Mouse (Mus musculus) activated CD4-positive, CD25-positive, alpha-beta regulatory T cell, adult 4 months (primary cell): ENCODE results near the gene Gpr135. TPM values are rescaled to one million over a fixed set of nuclear protein-coding genes. Genes with fewer than 3 reads are reported as not detected.

Experiments
- ATAC-seq: one replicate; pipeline ENCODE4 v1.8.0; 2017
- polyA plus RNA-seq, 2 experiments: library from polyadenylated mRNA; unstranded; fragments of 100-300 nt; shearing (Covaris generic); gene quantifications; one replicate each; pipeline ENCODE4 v1.2.1; 2017

Gpr135 gene
- polyA plus RNA-seq, result not detected

DNA sequence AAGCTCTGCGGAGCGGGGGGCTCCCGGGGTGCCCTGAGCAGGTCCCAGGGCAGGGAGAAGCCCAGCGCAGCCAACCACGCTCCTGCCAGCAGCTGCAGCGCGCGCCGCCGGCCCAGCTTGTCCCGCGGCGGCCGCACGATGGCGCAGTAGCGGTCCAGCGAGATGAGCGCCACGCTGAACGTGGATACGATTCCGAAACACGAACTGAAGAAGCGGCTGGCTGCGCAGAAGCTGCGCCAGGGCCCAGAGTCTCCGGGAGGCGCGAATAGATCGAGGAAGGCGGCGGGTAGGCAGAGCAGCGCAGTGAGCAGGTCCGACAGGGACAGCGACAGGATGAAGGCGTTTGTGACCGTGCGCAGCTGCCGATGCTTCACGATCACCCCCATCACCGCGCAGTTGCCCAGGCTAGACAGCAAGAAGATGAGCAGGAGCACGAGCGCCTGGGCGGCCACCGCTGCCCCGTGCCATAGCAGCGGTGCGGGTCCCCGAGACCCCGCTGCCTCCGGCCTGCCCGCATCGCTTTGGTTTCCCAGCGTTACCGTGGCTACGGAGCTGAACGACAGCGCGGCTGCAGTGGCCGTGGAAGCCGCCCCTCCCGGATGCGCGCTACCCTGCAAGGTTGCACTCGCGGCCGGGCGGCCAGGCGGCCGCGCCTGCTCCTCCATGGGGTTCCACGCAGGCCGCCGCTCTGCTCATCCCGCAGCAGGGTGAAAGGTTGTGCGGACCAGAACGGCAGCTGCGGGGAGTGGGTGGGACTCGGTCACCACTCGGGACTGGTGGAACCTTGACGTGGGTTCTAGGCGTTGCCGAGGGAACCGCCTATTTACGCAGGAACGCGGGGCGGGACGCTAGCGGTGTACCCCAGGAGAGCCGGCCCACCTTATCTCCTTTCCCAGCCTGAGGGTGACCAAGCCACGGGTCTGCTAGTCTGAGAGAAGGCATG, at the start of gene Gpr135:
Gene Gpr135, minus strand, starts transcription at position 799 of the 943 bp plus-strand sequence.
- peak; percentile 89 for ATAC-seq

DNA sequence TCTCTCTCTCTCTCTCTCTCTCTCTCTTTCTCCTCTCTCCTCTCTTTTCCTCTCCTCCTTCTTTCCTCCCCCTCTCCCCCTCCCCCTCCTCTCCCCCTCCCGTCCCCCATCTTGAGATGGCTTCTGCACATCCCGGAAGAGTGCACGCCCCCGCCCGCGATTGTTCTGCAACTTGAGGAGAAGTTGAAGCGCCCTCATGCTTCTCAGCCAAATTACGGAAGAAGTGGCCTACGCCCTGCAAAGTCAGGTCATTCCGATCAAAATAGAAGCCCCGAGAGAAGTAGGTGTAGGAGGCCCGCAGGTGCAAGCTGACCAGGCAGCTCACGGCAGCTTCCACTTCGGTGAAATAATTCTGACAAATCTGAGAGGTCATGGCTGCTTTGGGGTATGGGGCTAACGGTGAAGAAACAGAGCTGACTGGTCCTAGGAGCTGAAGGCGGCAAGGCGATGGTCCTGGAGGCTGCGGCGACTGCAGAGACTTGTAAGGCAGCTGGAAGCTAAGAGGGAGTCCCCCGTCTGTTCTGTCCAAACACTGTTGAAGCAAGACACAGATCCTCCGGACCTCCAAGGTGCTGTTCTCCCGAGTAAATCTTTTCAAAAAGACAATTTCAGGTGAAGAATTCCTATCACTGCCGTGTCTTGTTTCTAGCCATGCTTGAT, 44.9 kb upstream of the Gpr135 start:
- ATAC-seq, result no peak

DNA sequence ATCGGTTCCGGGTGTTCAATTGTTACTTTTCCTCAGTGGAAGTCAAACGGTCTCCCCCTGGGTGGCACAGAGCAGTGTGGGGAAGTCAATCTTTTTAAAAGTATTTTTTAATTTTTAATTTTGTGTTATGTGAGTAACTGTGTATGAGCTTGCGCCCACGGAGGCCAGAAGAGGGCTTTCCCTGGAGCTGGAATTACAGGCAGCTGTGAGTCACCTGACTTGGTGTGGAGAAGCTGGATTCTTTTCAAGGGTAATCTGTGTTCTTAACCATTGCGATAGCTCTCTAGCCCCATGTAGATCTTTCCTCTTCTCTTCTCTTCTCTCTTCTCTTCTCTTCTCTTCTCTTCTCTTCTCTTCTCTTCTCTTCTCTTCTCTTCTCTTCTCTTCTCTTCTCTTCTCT, 44.2 kb upstream of the Gpr135 start:
- ATAC-seq, result no peak

DNA sequence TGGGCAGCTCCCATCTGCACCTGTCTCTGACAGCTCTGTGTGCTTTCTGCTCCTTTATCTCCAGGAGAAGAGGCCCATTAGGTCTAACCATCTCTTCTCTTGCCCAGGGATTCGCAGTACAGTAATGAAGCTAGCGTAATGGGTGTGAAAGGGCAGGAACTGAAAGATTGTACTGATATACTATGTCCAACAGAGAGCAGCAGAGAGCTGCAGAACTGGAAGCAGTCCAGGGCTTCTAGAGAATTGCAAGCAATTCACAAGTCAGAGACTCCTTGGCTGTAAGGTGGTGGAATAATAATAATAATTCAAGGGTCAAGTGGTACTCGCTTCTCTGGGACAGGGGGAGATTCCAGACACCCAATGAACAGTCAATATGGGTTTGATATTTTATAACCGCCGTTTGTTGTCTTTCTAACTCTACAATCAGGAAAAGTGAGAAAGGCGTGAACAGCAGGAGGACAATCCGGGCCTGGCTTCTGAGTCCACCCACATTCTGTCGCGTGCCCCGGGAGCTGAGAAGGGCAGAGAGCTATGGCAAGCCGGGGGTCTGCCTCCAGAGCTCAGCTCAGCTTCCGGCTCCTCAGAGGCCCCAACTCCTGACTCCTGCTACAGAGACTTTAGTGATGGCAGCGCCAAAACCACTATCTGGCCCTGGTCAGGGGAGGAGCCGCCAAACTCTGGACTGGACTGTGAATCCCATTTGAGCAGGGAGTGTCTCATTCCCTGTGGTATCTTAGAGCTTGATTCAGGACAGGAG, 33.8 kb upstream of the Gpr135 start:
- peak; percentile 65 for ATAC-seq

DNA sequence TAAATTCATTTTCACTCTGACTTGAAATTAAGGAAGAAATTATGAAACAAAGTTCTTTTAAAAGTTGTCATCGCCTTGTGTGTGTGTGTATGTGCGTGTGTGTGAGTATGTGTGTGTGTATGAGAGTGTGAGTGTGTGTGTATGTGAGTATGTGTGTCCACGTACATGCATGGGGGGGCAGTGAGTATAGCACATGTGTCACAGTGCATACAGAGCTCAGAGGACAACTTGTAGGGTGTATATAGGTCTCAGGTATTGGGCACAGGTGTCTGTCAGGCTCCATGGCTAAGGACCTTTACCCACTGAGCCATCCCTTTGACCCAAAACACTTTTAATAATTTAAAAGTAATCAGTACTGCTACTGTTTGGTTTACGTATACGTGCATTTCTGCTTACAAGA, 33.1 kb upstream of the Gpr135 start:
- no peak for ATAC-seq

DNA sequence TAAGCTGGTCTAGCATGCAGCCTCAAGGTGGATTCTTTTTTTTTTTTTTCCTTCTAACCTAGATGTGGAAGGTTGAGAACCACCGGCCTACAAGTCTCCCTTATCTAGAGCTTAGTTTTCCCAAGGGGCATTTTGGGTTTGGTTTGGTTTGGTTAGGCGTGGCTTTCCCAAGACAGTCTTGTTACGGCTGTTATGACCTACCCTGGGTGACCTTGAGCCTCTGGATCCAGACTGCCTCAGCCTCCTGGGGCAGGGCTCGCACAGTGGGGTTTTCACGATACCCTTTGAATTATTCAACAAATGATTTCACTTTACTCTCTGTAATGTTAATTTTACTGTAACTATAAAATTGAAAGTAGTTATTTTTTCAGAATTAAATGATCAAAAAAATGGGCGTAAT, 31.9 kb upstream of the Gpr135 start:
- no peak for ATAC-seq

DNA sequence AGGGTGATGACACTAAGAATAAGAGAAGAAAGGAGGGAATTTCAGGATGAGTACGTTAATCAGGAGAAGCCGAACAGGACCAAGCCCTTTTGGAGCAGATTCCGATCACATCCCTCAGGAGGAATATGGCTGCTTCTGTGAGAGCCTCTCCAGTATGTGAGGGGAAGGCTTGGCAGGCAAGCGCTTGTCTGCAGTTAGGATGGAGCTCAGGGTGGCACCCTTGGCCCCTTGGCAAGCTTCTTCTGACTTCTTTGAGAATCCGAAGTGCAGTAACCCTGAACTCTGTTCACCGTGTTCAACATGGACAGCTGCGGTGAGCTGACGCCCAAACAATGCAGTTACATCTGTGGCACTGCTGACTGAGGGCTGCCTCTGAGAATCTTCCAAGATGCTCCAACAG, 26.0 kb upstream of the Gpr135 start:
- ATAC-seq, result no peak

DNA sequence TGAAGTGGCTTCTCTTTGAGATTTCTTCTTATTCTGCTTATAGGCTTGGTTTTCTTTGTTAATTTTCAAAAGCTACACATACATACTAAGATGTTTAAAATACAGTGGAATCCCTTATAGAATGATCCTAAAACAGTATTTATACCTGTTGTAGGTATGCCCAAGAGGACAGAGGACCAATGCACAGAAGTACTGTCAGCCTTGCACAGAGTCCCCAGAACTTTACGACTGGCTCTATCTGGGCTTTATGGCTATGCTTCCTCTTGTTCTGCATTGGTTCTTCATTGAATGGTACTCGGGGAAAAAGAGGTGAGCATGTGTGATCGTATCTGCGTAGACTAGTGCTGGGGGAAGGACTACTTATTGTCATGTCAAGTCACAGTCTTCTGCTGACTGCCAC, 18.9 kb upstream of the Gpr135 start:
- no peak for ATAC-seq

DNA sequence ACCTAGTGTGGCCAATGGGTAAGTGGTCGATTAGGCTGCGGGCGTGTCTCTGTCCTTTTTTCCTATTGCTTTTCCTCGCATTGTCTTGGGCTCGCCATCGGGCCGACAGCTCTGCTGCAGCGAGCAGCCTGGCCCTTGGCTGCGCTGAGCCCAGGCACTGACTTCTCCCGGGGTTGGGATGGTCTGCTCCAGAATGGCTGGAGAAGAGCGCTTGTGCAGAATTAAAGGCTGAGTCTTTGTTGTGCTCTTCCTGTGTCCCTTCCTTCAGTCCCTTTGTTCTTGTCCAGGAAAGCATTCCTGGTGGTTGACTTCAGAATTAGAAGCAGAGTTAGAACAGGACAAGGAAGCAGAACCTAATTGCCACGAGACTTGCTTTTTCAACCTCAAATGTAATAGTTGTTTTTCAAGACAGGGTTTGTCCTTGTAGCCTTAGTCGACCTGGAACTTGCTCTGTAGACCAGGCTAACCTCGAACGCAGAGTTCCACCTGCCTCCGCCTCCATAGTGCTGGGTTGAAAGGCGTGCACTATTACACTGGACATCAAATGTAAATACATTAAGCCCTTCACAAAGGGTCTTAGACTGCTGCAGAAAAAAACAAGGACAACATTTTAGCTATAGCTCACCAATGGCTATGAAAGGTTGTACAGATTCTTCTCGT, 15.4 kb upstream of the Gpr135 start:
- ATAC-seq, result peak; percentile 1

DNA sequence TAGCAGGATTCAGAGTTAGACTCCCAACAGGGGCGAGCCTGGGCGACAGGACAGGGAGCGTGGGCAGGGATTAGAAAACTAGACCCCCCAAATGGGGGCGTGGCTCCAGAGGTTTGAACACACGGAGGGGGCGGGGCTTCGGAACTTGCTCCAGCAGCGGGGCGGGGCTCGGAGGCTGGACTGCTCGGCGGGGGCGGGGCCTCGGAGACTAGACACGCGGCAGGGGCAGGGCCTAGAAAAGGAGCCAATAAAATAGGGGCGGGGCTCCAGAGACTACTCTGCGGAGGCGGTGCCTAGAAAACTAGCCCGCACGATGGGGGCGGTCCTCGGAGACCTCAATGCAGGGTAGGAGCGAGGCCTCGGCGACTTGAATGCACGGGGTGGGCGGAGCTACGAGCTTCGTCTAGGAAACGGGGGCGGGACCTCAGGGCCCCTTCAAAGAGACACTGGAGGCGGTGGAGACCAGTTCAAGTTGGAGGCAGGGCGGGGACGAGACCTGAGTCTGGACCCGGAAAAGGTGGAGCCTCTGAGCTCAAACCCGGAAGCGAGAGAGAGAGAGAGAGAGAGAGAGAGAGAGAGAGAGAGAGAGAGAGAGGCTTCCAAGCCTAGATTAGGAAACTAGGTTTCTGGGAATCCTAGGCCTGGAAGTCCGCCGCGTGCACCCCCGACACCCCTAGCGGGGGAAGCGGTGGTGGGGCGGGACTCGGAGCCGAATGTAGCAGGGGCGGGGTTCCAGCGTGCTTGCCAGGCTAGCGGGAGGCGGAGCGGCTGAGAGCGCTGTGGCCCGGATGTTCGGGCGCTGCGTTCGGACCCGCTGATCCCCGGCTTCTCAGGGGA, 14.6 kb upstream of the Gpr135 start, which contains the start of the genes L3hypdh and Jkamp:
Gene L3hypdh, minus strand, starts transcription at position 111 of the 837 bp plus-strand sequence.
Gene Jkamp, plus strand, starts transcription at position 261 of the 837 bp plus-strand sequence.
- ATAC-seq, result peak; percentile 94

DNA sequence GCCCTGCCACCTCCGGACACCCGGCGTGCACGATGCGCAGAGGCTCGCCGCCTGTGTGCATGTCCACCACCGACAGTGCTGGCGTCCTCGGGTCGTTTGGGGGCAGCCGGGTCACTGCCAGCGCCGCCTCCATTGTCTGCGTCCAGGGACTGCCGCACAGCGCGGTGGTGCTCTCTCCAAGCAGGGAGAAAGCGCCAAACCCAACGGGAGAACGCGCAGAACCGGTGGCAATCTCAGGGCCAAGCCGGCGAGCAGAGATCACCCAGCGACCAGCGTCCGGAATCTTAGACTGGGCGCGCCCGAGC, 14.1 kb upstream of the Gpr135 start:
- no peak for ATAC-seq

DNA sequence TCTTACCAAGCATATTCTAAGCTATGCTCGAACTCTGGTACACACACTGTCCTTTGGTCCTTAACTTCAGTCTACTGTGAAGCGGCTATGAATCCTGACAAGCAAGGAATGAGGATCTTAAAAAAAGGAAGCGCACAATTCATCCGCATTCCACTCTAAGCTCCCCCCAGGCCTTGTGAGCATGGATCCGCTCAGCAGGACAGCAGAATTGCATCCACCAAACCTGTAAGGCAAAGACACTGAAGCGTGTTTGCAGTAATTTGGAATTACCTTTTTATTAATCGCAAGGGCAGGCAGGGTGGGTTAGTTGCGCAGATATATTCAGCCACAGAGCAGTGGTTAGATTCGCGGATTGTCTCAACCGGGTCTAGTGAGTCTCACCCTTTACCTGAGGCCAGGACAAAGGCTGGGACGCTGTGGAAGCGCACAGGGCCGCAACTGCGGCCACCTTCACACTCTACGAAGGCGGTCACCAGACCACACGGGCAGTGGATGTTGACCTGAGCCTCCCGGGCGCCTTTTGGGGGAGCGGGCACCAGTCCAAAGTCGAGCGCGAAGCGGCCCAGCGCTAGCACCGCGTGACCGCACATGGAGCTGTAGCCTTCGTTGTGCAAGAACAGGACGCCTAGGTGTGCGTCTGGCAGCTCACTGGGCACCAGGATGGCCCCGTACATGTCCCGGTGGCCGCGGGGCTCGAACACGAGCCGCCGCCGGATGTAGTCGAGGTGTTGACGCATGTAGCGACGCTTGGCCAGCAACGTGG, 13.5 kb upstream of the Gpr135 start:
- ATAC-seq, result no peak

DNA sequence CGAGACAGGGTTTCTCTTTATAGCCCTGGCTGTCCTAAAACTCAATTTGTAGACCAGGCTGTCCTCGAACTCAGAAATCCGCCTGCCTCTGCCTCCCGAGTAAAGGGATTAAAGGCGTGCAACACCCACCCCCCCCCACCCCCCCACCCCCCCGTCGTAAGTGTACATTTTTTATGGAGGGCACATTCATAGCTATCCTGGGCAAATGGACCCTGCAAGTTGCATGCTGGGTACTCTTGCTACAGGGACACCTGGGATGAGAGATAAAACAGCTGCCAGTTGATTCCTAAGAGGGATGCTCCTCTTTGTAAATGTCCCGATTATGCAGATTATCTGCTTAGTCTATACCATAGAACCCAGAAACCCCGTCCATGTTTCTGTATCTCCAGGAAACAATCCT, 12.3 kb upstream of the Gpr135 start:
- ATAC-seq, result no peak

DNA sequence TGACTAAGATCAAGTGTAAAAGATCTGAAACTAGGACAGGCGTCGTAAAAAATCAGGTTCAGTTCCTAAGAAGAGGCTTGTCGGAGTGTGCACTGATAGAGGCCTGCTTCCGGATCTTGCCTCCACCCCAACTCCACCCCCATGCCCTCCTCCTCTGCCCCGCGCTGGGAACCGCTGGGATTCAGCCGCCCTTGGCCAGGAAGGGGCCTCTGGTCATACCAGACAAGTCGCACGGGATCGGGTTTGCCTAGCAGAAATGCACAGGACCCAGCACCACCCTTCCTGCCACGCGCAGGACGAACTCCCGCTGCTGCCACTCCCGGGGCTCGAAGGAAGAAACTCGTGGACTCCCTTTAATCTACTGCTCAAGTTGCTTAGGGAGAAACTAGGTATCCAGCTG, 11.4 kb upstream of the Gpr135 start:
- ATAC-seq, result no peak

DNA sequence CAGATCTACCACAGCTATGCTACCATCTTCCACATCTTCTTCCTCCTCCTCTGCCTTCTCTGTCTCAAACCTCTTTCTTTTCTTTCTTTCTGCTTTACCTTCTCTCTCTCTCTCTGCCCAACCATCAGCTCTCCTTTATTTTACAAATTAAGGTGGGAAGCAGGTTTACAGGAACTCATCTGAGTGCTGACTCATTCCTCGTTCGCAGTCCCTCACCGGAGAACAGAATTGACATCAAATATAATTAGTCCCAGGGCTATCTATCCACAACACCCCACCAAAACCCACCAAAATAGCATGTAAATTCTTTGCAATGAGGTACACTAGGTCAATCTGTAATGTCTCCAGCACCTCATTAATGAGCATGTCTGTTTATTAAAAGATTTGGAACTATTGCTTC, 11.0 kb upstream of the Gpr135 start:
- no peak for ATAC-seq

DNA sequence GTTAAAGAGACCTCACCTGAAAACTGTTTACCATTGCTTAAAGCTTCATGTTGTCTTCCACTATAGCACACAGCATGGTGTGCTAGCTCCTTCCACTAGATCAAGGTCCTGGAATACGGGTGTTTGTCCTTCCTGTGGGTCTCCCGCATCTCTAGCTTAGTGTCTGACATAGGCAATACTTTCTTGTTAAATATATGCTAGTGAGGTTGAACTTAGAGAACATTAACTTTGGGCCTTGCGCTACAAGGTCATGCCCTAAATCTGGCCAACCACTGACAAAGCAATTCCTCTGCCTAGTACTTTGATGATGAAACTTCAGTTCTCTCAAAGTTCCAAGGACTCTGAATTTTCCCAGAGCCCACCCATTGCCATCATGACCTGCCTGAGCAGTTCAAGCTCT, 7.3 kb upstream of the Gpr135 start:
- ATAC-seq, result no peak

DNA sequence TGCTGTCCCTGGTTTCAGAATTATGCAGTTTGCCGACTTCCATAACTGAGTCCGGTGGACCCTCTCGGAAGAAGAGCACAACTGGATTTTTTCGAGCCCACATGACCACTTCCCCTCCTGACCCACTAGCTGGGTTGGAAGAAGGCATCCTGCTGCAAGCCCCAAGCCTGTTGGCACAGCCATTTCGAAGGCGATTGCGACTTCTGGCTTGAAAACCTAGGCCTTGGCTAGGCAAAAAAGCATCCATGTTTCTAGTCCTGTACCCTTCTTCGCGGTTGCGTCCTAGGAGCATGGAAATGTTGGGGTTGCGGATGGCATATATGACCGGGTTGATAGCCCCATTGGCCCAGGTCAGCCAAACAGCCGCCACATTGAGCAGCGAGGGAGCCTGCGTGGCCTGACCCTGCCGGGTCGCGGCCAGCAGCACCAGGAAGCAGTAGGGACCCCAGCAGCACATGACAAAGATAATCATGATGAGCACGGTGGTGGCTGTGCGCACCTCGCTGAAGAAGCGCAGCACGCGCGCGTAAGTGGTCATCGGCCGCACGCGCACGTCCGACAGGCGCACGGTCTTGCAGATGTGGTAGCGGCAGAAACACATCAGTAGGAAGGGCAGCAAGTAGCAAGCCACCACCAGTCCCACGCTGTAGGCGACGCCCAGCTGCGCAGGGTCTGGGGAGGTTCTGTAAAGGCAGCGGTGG, 1.1 kb downstream of the Gpr135 start:
- ATAC-seq, result peak; percentile 20

DNA sequence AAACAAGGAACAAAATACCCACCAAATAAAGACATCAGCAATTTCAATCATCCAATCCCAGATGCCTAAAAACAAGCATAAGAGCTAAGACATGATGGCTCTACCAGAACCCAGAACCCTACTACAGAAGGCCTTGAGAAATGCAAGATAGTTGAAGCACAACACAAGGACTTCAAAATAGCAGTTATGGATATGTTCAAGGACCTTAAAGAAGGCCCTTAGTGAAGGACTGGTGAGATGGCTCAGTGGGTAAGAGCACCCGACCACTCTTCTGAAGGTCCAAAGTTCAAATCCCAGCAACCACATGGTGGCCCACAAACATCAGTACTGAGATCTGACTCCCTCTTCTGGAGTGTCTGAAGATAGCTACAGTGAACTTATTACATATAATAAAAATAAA, 13.1 kb downstream of the Gpr135 start:
- ATAC-seq, result no peak

DNA sequence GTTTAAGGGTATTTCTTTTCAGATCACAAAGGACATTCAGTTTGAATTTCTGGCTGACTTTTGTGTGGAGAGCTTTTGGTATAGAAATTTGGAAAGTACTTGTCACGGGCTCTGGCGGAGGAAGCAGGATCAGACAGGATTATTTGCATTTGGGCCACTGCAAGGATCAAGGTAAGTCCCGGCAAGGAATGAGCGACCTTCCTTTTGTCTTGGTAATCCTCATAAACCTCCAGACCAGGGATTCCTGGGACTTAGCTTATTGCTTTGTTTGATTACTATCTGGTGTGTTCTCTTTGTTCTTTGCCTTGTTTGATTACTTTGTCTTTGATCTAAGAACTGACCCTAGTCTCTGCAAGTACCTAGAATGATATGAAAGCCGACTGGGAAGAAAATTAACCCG, 17.1 kb downstream of the Gpr135 start:
- ATAC-seq, result no peak

DNA sequence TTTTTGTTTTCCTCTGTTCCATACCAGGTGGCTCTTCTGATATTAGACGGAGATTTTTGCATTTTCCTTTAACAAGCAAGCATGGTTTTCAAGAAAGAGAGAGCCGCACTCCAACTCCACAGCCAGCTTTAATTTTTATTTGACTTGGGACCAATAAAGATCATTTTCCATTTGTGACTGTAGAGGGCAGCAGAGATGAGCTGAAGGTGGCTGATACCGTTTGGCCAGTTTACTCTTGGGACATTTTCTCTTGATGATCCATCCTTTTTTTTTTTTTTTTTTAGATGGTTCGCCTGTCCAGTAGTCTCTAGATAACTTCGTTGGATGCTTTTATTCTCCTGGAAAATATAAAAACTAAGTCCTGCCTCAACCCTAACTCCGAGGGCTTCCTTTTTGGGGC, 17.6 kb downstream of the Gpr135 start:
- no peak for ATAC-seq
